Mouse (Mus musculus) C2C12 (cell line): ENCODE results near the gene Dyrk1a.

Source experiments
- CEBPB ChIP-seq: IDR thresholded peaks from one replicate; pipeline ENCODE4 v1.6.1; 2011; ENCODE audit warnings: low read depth, mild to moderate bottlenecking, control low read depth, moderate library complexity
- CTCF ChIP-seq: IDR thresholded peaks from one replicate; pipeline ENCODE4 v1.5.1; 2011; ENCODE audit not compliant: control insufficient read depth, insufficient read depth, insufficient read length
- MAX ChIP-seq: IDR thresholded peaks from one replicate; pipeline ENCODE4 v1.6.1; 2011; ENCODE audit warnings: mild to moderate bottlenecking, control low read depth
- MYOG ChIP-seq: IDR thresholded peaks from one replicate; pipeline ENCODE4 v1.6.1; 2011; ENCODE audit not compliant: control insufficient read depth, insufficient read length; ENCODE audit errors: extremely low read depth

- TF ChIP-seq CTCF (no peak), MAX (no peak), MYOG (no peak), CEBPB (no peak)
Observed at GRCm38 (mm10) chr16:94729236-94729635, 159.4 kb downstream of the Dyrk1a start.
